Mouse (Mus musculus) inflammation-experienced regulatory T-cells, adult 6 months (primary cell): ENCODE measurements around the gene Tpr. TPM values are rescaled to one million over a fixed set of nuclear protein-coding genes. Genes with fewer than 3 reads are reported as not detected.

Experiments used
- ATAC-seq: one replicate; pipeline ENCODE4 v1.8.0; 2017
- polyA plus RNA-seq, 3 experiments: library from polyadenylated mRNA; unstranded; fragments of 100-300 nt; shearing (Covaris generic); gene quantifications; one replicate each; pipeline ENCODE4 v1.2.1; 2017

The Tpr gene
- 100 to 1,000 TPM; 187 to 221 (median 196) TPM for polyA plus RNA-seq

DNA sequence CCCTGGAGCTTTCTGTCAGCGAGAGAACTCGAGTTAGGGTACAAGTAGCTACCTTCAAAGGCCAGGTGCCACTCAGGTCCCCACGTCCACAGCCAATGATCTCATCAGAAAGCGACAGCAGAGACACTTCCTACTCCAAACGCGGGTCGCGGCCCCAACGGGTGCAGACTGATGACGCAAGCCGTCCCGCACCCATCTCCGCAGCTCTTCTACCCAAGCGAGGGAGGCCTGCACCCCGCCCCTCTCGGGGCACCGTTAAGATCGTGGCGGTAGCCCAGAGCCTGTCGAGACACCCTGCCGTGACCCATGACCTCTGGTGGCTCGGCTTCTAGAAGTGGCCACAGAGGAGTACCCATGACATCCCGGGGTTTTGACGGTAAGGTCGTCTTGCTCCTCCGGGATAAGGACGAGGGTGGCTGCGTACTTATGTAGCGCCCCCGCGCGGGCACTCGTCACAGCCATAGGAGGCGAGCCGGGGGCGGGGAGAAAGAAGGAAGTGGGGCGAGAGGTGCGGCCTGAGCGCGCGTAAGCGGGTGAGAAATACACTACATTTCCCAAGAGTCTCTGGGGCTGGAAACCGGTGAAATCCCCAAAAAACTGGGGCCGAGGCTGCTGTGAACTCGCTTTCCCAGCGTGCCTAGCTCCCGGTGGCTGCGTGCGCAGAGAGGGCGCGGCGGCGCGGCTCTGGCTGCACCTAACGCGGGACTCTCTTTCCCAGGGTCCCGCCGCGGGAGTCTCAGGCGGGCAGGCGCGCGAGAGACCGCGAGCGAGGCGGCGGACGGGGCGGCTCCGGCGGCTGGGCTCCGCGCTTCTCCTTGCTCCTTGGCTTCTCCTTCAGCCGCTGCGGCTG lies at the start of gene Tpr, which contains the start of gene Odr4:
Gene Tpr, plus strand, starts transcription at position 201 of the 850 bp plus-strand sequence.
Gene Odr4, minus strand, starts transcription at position 443 of the 850 bp plus-strand sequence.
- ATAC-seq = peak; percentile 92

DNA sequence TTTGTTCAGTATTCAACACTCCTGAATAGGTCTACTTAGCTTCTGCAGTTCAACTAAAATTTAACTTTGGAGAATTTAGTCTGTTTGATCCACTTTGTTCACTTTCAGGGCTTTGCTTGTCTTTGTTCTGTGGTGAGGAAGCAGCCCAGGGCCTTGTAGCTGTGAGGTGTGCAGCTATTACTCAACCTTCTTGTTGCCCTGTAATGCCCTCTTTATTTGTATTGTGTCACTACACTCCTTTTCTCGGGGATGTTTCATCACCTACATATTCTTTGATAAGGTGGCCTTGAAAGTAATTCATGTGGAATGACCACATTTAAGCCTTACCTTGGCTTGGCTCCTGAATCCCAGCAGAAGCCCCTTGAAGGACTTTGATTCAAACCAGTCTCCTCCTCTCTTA lies 31.8 kb upstream of the Tpr start:
- ATAC-seq = no peak

DNA sequence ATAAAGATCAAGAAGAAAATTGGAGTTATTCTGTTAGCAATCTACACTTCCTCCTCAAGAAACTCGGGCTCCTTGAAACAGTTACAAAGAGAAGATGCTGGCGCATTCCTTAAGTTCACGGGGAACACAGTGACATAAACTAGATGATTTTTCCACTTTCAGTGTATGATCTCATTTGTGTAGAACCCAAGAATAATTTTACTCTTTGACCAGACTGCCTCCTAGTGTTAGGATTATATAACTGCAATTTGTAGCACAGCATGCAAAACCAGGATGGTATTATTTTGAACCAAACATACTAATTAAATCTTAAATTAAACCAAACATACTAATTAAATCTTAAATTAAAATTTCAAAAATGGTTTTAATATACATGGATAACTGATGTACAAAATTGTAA lies 19.7 kb upstream of the Tpr start:
- no peak for ATAC-seq

DNA sequence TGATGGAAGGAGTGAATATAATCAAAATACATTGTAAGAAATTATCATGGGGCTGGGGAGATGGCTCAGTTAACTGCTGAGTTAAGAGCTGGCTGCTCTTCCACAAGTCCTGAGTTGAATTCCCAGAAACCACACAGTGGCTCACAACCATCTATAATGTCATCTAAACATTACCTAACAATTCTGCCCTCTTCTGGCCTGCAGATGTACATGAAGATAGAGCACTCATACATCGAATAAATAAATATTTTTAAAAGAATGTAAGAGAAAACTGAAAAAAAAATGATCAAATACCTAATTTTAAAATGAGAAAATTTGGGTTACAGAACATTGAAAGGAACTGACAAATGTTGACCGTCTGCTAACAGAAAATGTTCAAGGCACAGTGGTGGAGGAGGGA lies 18.4 kb upstream of the Tpr start:
- ATAC-seq = no peak

DNA sequence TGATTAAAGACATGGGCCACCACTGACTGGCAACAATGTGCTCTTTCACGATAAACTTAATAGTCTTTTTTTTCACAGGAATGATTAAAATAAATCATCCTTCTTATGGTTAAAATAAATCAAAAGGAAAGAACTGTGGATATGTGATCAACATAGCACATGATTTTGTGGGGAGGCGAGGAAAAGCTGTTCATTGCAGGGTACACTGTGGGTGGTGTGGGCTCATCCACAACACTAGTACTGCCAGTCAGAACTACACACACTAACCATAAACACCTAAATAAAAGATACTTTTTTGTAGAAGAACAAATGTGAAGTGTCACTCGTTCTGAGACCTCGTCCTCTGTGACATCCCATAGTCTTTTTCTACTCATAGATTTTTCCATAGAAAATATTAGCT lies 8.5 kb upstream of the Tpr start:
- ATAC-seq = no peak

DNA sequence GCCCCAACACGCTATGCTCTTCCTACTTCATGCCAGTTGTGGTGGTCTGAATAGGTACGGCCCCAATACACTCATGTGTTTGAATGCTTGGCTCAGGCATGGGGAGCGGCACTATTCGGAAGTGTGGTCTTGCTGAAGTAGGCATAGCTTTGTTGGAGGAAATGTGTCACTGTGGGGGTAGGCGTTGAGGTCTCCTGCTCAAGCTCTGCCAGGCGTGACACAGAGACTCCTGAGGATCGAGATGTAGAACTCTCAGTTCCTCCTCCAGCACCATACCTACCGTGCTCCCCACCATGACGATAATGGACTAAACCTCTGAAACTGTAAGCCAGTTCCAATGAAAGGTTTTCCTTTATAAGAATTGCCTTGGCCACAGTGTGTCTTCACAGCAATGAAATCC lies 5.1 kb upstream of the Tpr start:
- no peak for ATAC-seq

DNA sequence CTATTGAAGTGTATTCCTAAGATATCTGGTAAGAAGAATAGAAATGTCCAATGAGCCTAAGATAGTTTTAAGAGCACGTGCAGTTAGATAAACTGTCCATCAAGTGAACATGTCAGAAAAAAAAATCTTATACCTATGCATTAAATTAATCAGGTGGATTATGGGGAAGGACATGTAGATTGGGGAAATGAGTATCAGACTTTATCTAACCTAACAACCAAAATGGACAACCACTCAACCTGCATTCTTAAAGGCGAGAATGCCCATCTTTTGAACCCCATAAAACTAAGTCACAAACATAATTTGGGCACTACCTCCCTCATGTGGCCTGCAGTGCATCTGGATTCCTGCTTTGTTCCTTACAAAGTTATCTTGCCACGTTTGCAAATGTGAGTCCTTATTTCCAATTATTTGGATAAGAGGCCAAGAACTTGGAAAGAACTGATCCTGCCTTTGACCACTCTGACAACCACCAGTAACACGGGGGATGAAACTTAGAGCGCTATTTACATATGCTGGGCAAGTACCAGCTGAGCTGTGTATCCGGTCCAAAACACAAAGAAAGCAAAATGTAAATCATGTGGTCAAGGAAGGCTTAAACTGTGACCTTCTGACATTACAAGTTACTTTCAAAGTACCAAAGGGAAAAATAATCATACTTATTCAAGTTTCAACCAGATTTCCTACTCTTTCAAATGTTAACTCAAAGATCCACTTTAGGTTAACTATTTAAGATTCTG lies 3.1 kb upstream of the Tpr start:
- ATAC-seq = no peak

DNA sequence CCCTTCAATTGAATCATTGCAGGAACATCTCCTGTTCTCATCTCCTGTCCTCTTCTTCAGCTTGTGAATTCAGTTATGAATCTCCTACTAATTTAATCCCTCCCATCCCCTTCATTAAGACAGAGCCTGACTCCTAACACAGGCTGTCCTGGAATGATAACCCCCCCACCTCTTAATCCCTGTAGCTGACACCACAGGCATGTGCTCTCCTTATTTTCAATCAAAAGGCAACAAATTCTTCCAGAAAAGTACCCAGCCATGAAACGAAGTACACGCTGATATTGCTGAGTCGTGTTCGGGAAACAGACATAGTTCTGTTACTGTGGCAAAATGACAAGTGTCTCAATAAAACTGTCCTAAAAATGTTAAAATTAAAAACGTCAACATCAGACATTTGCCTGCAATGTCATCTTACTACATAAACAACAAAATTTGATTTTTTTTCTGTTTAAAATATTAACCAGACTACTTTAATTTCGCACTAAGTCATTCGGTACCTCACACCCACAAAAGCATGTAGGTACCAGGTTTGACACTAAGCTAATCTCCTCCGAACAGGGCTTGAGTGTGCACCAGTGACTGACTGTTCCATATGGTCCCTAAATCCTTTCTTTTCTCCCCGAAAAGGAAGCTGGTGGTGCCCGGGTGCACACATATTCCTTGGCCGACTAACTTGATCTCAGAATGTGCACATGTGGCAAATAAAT lies 554 bp upstream of the Tpr start:
- ATAC-seq = no peak

DNA sequence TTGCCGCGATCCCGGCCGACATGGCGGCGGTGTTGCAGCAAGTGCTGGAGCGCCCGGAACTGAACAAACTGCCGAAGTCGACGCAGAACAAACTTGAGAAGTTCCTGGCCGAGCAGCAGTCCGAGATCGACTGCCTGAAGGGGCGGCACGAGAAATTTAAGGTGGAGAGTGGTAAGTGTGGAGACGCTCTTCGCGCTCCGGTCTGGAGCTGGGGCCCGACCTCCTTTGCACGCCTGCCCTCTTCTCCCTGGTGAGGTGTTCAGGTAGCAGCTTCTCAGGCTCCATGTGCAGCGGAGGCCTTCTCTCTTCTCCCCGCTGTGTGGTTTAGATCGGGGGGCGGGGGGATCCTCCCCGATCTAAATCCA lies 832 bp downstream of the Tpr start:
- ATAC-seq = peak; percentile 12

DNA sequence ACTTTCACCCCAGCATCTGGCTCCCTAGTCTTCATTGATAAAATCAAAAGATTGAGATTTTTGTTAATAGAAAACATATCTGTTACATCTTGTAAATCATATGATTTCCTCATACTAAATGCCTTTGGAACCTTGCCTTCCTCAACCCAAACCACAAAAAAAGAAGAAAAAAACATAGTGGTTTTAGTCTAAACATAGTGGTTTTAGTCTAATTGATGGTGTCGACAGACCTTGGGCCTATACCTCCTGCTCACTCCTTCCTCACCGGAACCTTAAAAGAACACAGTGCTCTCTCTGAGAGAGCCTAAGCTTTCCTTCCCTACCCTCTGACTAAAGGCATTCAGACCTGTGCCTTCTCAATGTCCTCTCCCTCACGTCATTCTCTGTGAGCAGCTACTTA lies 3.4 kb downstream of the Tpr start:
- ATAC-seq = no peak

DNA sequence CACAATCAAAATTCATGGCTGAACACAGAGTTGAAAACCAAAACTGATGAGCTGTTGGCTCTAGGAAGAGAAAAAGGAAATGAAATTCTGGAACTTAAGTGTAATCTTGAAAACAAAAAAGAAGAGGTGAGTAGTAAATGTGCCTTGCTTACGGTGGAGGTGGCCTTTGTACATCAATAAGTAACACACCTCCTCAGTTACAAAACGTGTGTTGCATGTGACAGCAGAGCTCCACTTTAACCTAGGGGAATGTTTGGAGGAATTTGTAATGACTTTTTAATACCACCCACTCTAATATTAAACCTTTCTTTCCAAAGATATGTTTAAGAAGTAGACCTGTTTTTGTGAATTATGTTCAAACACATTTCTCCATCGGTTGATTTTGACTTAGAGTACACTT lies 11.3 kb downstream of the Tpr start:
- ATAC-seq = no peak

DNA sequence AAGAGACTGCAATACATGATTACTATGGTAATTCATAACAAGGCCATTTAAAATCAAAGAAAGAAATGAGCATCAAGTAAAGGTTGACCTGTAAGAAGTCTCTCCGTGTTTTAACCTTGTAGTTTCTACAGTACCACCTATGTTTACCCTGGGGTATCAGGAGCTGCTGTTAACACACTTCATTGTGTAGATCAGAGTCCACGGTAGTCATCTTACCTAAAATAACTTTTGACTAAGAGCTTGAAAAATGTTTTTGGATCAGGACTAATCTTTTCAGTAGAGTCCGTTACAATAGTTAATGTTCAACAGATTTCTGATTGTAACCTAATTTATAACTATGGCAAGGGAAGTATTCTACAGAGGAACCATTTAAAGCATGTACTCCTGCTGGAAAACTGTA lies 11.9 kb downstream of the Tpr start:
- ATAC-seq = no peak

DNA sequence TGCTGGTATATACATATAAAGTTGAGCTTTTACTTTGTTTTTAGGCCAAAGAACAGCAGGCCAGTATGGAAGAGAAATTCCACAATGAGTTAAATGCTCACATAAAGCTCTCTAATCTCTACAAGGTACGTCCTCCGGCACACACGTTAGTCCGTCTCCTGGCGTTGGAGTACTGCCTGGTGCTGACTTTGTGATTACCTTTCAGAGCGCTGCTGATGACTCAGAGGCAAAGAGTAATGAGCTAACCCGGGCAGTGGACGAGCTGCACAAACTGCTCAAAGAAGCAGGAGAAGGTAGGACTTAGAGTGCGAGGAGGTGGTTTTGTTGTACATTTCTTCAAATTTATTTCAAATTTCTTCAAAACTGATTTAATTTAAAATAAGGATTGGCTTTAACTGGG lies 14.6 kb downstream of the Tpr start:
- no peak for ATAC-seq

DNA sequence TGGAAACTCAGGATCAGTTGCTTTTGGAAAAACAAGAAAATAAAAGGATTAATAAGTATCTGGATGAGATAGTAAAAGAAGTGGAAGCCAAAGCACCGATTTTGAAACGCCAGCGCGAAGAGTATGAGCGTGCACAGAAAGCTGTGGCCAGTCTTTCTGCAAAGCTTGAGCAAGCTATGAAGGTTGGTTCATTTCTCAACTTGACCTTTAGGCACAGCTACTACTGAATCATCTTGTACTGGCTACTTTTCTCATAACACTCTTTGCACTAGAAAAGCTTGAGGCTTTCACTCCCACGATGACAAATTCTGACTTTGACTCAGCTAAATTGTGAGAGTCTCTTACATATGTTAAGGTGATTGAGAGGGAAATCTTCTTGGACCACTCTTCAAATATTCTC lies 17.4 kb downstream of the Tpr start:
- ATAC-seq = no peak

DNA sequence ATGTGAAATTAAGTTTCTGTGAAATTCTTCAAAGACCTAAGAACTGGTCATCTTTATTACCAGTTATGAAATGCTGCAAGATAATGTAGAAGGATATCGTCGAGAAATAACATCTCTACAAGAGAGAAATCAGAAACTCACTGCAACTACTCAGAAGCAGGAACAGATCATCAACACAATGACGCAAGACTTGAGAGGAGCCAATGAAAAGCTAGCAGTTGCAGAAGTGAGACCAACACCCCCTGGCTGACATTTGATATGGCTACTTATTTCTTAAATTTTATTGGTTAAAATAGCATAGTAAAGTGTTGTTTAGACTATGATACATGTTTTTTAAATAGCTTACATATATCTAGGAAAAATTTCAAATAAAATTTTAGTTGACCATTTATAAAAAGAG lies 23.4 kb downstream of the Tpr start:
- no peak for ATAC-seq

DNA sequence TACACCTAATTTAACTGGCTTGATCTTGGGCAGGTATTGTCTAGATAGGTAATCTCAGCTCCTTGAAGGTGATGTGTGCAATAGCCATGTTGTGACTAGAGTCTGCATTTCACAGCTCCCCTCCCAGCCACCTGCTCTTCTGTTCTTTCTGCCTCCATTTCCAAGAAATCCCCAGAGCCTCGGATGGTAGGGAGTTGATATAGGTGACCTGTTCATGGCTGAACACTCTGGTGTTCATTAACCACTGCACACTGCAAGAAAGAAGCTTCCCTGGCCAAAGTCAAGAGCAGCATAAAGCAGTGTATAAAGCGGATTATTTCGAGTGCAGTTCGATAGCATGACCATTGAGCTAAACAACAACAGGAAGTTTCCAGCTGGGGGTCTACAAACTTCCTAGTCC lies 25.8 kb downstream of the Tpr start:
- ATAC-seq = no peak

DNA sequence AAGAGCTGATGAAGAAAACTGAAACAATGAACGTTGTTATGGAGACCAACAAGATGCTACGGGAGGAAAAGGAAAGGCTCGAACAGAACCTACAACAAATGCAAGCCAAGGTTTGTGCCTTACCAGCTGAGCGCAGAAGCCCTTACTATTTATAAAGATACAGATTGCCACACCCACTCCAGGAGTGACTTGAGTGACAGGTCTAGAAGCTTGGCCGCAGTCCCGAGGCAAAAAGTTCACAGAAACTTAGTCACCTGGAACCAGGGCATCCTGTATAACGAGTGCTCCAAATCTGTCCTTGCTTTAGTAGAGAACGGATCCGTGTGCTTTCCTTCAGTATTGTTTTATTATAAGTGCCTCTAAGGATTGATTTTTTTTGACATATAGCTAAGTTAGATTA lies 33.0 kb downstream of the Tpr start:
- no peak for ATAC-seq

DNA sequence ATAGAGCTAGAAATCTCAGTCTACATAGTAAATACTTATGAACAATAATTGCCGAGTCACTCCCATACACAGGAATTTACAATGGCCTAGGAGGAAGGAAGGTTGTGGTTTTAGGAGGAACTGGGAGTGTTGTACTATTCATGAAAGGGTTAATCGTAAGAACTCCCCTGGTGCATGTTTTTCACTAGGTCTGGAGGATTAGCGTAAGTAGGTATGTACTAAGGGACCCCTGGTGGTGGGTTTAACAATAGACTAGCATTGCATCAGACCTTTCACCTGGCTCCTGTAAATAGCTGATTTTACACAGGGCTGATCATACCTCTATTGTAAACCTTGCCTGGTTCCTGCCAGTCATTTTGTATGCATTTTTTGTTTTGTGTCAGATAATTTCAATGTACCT lies 33.6 kb downstream of the Tpr start:
- no peak for ATAC-seq

DNA sequence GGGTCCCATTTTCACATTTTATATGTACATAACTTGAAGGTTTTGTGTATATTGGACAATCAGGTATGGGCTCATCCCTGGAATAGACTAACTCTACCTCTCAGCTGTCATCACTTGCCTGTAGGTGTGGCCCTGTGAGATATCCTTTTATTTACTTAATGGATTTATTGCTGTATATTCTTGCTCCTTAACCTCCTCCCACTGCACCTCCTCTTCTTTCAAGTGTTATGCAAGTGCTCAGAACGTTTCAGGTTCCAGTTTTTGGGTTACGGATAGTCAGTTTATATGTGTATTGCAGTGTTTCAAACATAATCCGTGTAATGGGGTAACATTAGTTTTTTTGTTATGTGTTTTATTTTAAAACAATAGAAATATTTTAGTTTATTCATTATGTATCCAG lies 46.0 kb downstream of the Tpr start:
- no peak for ATAC-seq

DNA sequence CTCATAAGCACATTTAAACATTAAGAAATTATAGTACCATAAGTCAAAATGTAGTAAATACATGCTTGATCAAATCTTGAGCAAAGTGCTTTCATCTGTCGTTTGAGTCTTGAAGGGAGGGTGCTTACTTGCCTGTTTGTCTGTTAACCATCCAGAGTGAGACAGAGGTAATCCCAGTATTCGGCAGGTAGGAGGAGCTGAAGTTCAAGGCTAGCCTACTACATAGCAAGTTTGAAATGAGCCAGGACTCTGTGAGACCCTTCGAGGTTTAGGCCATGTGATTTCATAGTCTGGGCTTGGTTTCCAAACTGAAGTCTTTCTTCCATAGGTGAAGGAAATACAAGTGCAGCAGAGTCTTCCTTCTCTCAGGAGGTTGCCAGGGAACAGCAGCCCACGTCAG lies 49.1 kb downstream of the Tpr start:
- ATAC-seq = no peak

DNA sequence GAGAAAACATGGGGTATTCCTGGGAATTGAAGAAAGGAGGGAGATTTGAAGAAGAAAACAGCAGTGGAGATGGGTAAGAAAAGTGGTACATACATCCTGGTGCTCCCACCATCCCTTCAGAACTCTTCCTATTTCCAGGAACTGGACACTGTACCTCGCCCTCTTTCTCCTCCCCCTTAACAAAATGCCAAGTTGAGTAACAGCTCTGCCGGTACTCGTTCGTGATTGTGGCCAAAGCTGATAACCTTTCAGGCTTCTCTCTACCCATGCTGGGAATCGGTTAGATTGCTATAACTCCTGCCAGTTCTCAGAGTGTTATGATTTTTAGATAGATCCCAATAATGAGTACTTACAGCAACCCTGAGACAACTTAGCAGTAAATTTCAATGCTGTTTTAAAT lies 66.3 kb downstream of the Tpr start:
- ATAC-seq = no peak

DNA sequence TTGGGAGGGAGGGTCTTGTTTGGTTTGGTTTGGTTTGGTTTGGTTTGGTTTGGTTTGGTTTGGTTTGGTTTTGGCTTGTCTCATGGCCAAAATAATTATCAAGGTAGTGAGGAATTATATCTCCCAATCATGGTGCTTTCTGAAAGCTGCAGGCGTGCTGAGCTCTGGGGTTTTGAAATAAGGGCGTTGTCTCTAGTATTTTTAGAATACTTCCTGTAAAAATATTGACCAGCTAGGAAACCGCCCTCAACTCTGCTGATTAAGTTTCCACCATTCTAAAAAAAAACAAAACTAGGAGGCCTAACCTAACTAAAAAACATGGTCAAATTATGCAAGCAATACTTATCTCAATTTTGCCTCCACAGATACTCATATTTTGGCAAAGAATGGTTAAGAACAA lies 67.0 kb downstream of the Tpr start:
- peak; percentile 35 for ATAC-seq

DNA sequence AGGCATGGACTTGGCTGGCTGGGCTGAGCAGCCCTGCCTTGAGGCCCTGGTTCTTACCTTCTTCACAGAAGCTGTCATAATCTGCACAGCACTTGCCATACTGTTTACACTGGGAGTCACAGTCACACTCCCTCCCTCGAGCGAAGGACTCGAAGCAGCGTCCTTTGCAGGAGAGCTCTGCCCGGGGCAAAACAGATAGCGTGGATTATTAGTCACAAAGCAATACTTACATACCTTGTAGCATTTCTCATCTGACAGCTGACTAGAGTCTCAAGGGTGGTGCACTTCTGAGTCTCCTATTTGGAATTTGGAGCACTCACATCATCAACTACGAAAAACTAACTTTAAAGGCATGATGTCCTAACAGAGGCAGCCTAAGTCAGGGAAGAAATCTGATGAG lies 68.0 kb downstream of the Tpr start:
- ATAC-seq = no peak

DNA sequence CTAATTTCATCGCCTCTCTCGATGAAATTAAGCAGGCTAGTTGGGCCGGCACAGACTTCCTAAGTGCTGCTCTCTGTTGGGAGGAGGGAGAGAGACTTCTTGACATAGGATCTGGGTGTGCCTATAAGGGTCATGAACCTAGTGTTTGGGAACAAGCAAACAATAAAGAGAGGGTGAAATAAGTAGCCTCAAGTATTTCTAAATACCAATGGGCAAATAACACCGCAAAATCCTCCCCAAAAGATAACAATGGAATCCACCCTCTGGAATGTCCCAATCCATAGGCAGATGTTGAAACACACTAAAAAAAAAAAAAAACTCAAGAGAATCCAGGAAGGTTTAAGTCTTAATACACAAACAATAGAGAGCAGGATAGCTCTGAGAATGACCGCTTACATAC lies 70.4 kb downstream of the Tpr start:
- ATAC-seq = no peak
